Mouse (Mus musculus) hindbrain, embryonic 11.5 days (tissue): ENCODE measurements around the gene Immp2l. TPM values are rescaled to one million over a fixed set of nuclear protein-coding genes. Genes with fewer than 3 reads are reported as not detected.

ENCODE experiments used
- ATAC-seq: fragments of 200-750 bp; cut with Nextera tagmentation; 2 replicates; pipeline ENCODE4 v1.8.0; 2017; ENCODE audit warnings: mild to moderate bottlenecking, moderate TSS enrichment, moderate library complexity; ENCODE audit not compliant: low FRiP score
- DNase-seq: peaks from one replicate; pipeline ENCODE4 v3.0.0-alpha.2; 2015; ENCODE audit warnings: low spot score
- H3K27ac ChIP-seq: fragments of 300-500 bp; sonication (generic); 2 replicates; pipeline ENCODE4 v1.5.1; 2014; ENCODE audit warnings: mild to moderate bottlenecking, low read depth, low read length
- H3K27me3 ChIP-seq: fragments of 300-500 bp; sonication (generic); 2 replicates; pipeline ENCODE4 v1.6.1; 2014; ENCODE audit warnings: mild to moderate bottlenecking, low read length, moderate library complexity, mixed read lengths; ENCODE audit not compliant: control insufficient read depth, insufficient read depth
- H3K36me3 ChIP-seq: fragments of 300-500 bp; sonication (generic); 2 replicates; pipeline ENCODE4 v1.6.1; 2014; ENCODE audit warnings: mild to moderate bottlenecking, low read length, moderate library complexity, mixed read lengths; ENCODE audit not compliant: control insufficient read depth, insufficient read depth
- H3K4me1 ChIP-seq: fragments of 300-500 bp; sonication (generic); replicated peaks from 2 replicates; pipeline ENCODE4 v1.6.1; 2014; ENCODE audit warnings: low read length, mixed read lengths; ENCODE audit not compliant: control insufficient read depth, insufficient read depth
- H3K4me2 ChIP-seq: fragments of 300-500 bp; sonication (generic); replicated peaks from 2 replicates; pipeline ENCODE4 v1.6.1; 2014; ENCODE audit warnings: mild to moderate bottlenecking, low read depth, low read length
- H3K4me3 ChIP-seq: fragments of 300-500 bp; sonication (generic); 2 replicates; pipeline ENCODE4 v1.5.1; 2014; ENCODE audit warnings: low read depth, low read length
- H3K9ac ChIP-seq: fragments of 300-500 bp; sonication (generic); 2 replicates; pipeline ENCODE4 v1.6.1; 2014; ENCODE audit warnings: low read depth, low read length
- H3K9me3 ChIP-seq: fragments of 300-500 bp; sonication (generic); 2 replicates; pipeline ENCODE4 v1.6.1; 2016; ENCODE audit warnings: low read length; ENCODE audit not compliant: control insufficient read depth
- WGBS: fragments of 180-500 bp; shearing (Covaris S2); extraction: QIAGEN DNeasy Blood & Tissue Kit; methylation state at CpG from one replicate; pipeline ENCODE4 v1.1.7; 2014; 5-methylcytosine and 5-hydroxymethylcytosine counted together
- polyA plus RNA-seq: library from polyadenylated mRNA; unstranded; fragments of >200 nt; fragmentation: Nextera tagmentation; extraction: Ambion mirVana; gene quantifications from 2 replicates; pipeline ENCODE4 v1.2.1, GENCODE M21; 2014

Immp2l gene
- polyA plus RNA-seq, 1 experiment from 2014 or later = 9.3 TPM

- H3K27me3 ChIP-seq = no peaks in the 10 kb centered on the region
- H3K9me3 ChIP-seq = no peaks in the 10 kb centered on the region
- no peak overlapping the region for H3K4me3 ChIP-seq
- H3K4me1 ChIP-seq = no peaks in the 10 kb centered on the region
- H3K36me3 ChIP-seq = no peaks in the 10 kb centered on the region
- no peak for DNase-seq
- WGBS = 83% methylated on average over 4 of the region's 4 CpGs
- H3K9ac ChIP-seq = no peak overlapping the region
- no peak overlapping the region for H3K4me2 ChIP-seq
- H3K27ac ChIP-seq = no peak overlapping the region
- no peak for ATAC-seq
Measured at GRCm38 (mm10) chr12:41575221-41575620, 551.3 kb downstream of the Immp2l start.

GRCm38 (mm10) chr12:41593401-41593800, 569.5 kb downstream of the Immp2l start:
- Histone ChIP-seq H3K4me2 (no peak overlapping the region), H3K36me3 (no peaks in the 10 kb centered on the region), H3K9me3 (no peaks in the 10 kb centered on the region), H3K9ac (no peak overlapping the region), H3K4me3 (no peak overlapping the region), H3K4me1 (no peaks in the 10 kb centered on the region), H3K27me3 (no peaks in the 10 kb centered on the region), H3K27ac (no peak overlapping the region)
- WGBS = 70% methylated on average over 5 of the region's 5 CpGs
- DNase-seq (no peak), ATAC-seq (no peak)

DNA sequence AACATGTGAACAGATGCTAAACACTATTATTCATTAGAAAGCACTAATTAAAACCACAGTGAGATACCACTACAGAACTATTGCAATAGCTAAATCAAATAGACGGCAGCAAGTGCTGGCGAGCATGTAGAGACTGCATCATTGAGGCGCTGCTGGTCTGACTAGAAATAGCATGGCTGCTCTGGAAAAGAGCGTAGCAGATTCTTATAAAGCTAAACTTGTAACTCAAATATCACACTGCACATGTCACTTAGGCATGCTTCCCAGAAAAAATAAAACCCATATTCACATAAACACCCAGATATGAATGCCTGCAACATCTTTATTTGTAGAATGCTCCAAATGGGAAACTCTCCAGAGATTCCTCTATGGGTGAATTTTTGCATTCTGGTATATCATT, 570.1 kb downstream of the Immp2l start:
- Histone ChIP-seq H3K27me3 (no peaks in the 10 kb centered on the region), H3K27ac (no peak overlapping the region), H3K9me3 (no peaks in the 10 kb centered on the region), H3K4me3 (no peak overlapping the region), H3K9ac (no peak overlapping the region), H3K36me3 (no peaks in the 10 kb centered on the region), H3K4me2 (no peak overlapping the region), H3K4me1 (no peaks in the 10 kb centered on the region)
- DNase-seq = no peak
- no peak for ATAC-seq
- 95% methylated on average over 4 of the region's 4 CpGs for WGBS

DNA sequence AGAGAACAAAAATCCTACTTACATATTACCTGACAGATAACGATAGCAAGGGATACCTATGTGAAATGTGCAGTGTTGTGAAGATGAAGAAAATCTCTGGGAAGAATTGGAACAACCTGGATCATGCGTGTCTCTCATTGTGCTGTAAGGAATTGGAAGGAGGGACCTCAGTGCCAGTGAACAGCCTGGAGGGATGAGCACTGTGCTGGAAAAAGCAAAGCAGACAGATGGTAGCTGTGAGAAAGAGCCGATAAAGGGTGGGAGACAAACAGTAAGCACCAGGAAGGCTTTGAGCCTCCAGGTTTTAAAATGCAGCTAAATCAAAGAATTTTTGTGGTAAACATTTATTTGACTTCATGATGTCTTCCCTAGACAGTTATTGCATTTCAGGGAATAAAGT, 591.4 kb downstream of the Immp2l start:
- Histone ChIP-seq H3K9me3 (no peaks in the 10 kb centered on the region), H3K4me1 (no peaks in the 10 kb centered on the region), H3K27ac (no peak overlapping the region), H3K9ac (no peak overlapping the region), H3K36me3 (no peaks in the 10 kb centered on the region), H3K27me3 (no peaks in the 10 kb centered on the region), H3K4me3 (no peak overlapping the region), H3K4me2 (no peak overlapping the region)
- DNase-seq (no peak), ATAC-seq (no peak)
- whole genome bisulfite sequencing = 85% methylated on average over 3 of the region's 3 CpGs

DNA sequence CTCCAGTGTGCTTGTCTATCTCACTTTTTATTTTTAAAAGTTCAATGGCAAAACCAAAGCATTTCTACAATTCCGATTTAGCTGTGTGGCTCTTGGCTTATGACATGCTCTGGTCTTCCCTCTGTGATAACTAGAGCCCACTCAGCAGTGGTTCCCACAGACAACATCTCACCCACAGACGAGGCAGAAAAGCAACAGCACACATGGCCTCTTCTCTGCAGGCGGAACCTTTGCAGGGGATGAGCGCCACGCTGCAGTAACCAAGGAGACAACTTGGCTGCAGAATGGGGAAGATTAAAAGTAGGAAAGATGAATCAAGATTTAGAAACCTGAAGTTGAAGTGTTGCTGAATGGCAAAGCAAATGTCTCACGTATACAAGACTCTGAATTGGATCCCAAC, 597.5 kb downstream of the Immp2l start:
- Histone ChIP-seq H3K36me3 (no peaks in the 10 kb centered on the region), H3K9ac (no peak overlapping the region), H3K27me3 (no peaks in the 10 kb centered on the region), H3K27ac (no peak overlapping the region), H3K9me3 (no peaks in the 10 kb centered on the region), H3K4me2 (no peak overlapping the region), H3K4me1 (no peaks in the 10 kb centered on the region), H3K4me3 (no peak overlapping the region)
- 85% methylated on average over 6 of the region's 6 CpGs for WGBS
- ATAC-seq (no peak), DNase-seq (no peak)

GRCm38 (mm10) chr12:41643262-41643661, 619.4 kb downstream of the Immp2l start:
- H3K9me3 ChIP-seq = no peaks in the 10 kb centered on the region
- no peak overlapping the region for H3K4me3 ChIP-seq
- DNase-seq = no peak
- H3K9ac ChIP-seq = no peak overlapping the region
- WGBS = 44% methylated on average over 4 of the region's 4 CpGs
- no peaks in the 10 kb centered on the region for H3K4me1 ChIP-seq
- H3K27ac ChIP-seq = no peak overlapping the region
- no peaks in the 10 kb centered on the region for H3K36me3 ChIP-seq
- no peak overlapping the region for H3K4me2 ChIP-seq
- H3K27me3 ChIP-seq = no peaks in the 10 kb centered on the region
- no peak for ATAC-seq

- Histone ChIP-seq H3K36me3 (no peaks in the 10 kb centered on the region), H3K4me3 (no peak overlapping the region), H3K9me3 (no peaks in the 10 kb centered on the region), H3K9ac (no peak overlapping the region), H3K27ac (no peak overlapping the region), H3K4me2 (no peak overlapping the region), H3K4me1 (no peaks in the 10 kb centered on the region), H3K27me3 (no peaks in the 10 kb centered on the region)
- no peak for DNase-seq
- 62% methylated on average over 4 of the region's 4 CpGs for WGBS
- no peak for ATAC-seq
Measured at GRCm38 (mm10) chr12:41644802-41645551, 621.1 kb downstream of the Immp2l start.

- peak; percentile 88 for ATAC-seq
- no peaks in the 10 kb centered on the region for H3K4me1 ChIP-seq
Measured at GRCm38 (mm10) chr12:41646956-41647575, 623.2 kb downstream of the Immp2l start.

GRCm38 (mm10) chr12:41647675-41648074, 623.8 kb downstream of the Immp2l start:
- Histone ChIP-seq H3K4me3 (no peak overlapping the region), H3K27ac (peak overlapping the region; percentile 11; the same call in 1 of the 2 replicates), H3K4me2 (no peak overlapping the region), H3K36me3 (no peaks in the 10 kb centered on the region), H3K9ac (no peak overlapping the region), H3K4me1 (no peaks in the 10 kb centered on the region), H3K9me3 (no peaks in the 10 kb centered on the region), H3K27me3 (no peaks in the 10 kb centered on the region)
- ATAC-seq (no peak; the same call in 1 of the 2 replicates), DNase-seq (no peak)
- 87% methylated on average over 2 of the region's 2 CpGs for WGBS

More at GRCm38 (mm10) chr12:41646956-41647575, 623.2 kb downstream of the Immp2l start:
- Histone ChIP-seq H3K9me3 (no peaks in the 10 kb centered on the region), H3K4me3 (no peak overlapping the region), H3K4me2 (no peak overlapping the region), H3K27me3 (no peaks in the 10 kb centered on the region), H3K9ac (no peak overlapping the region), H3K27ac (peak overlapping the region; percentile 17; the same call in 1 of the 2 replicates), H3K36me3 (no peaks in the 10 kb centered on the region)
- DNase-seq = peak; percentile 53
- WGBS = 6% methylated on average over 5 of the region's 5 CpGs
